Mouse (Mus musculus): ENCODE measurements around the gene Nudt21. TPM values are rescaled to one million over a fixed set of nuclear protein-coding genes. Genes with fewer than 3 reads are reported as not detected.

The Nudt21 gene
- polyA plus RNA-seq, 1 experiment from 2014 or later: 126 TPM

Other genes with a start within 250 kb of the Nudt21 start
- 13.8 TPM in 2 replicates for gene Gnao1, start 227.1 kb downstream of the Nudt21 start, polyA plus RNA-seq (2015; fragmentation: Nextera tagmentation; extraction: Ambion mirVana)
- 47.5 and 51.7 TPM in 2 replicates for gene Amfr, start 24.2 kb downstream of the Nudt21 start, polyA plus RNA-seq (2015; fragmentation: Nextera tagmentation; extraction: Ambion mirVana)
- gene Ogfod1, start 167 bp upstream of the Nudt21 start, polyA plus RNA-seq (2015; fragmentation: Nextera tagmentation; extraction: Ambion mirVana): 10.5 and 12.8 TPM in 2 replicates
- gene Bbs2, start 61.9 kb upstream of the Nudt21 start, polyA plus RNA-seq (2015; fragmentation: Nextera tagmentation; extraction: Ambion mirVana): 10.3 and 10.5 TPM in 2 replicates
- gene Mt4, start 100.2 kb upstream of the Nudt21 start, polyA plus RNA-seq (2015; fragmentation: Nextera tagmentation; extraction: Ambion mirVana): 4.1 and 4.2 TPM in 2 replicates
- gene Mt3, start 115.6 kb upstream of the Nudt21 start, polyA plus RNA-seq (2015; fragmentation: Nextera tagmentation; extraction: Ambion mirVana): 4.4 and 5.6 TPM in 2 replicates
- 522 and 534 TPM in 2 replicates for gene Mt2, start 135.6 kb upstream of the Nudt21 start, polyA plus RNA-seq (2015; fragmentation: Nextera tagmentation; extraction: Ambion mirVana)
- 2,231 and 2,526 TPM in 2 replicates for gene Mt1, start 142.1 kb upstream of the Nudt21 start, polyA plus RNA-seq (2015; fragmentation: Nextera tagmentation; extraction: Ambion mirVana)
- 70.2 and 74.9 TPM in 2 replicates for gene Nup93, start 177.5 kb upstream of the Nudt21 start, polyA plus RNA-seq (2015; fragmentation: Nextera tagmentation; extraction: Ambion mirVana)